Mouse (Mus musculus) testis, adult 2 months (tissue): ENCODE measurements around the gene Nr2c2.

Source experiments
- CTCF ChIP-seq: fragments of 200-500 bp; IDR thresholded peaks from 2 replicates; pipeline ENCODE4 v1.5.1; 2012; ENCODE audit warnings: low read depth, mild to moderate bottlenecking, inconsistent platforms, low read length, moderate library complexity; ENCODE audit not compliant: control insufficient read depth, insufficient read depth, insufficient replicate concordance
- POLR2A ChIP-seq: fragments of 200-500 bp; IDR thresholded peaks from 2 replicates; pipeline ENCODE4 v1.6.1; 2012; ENCODE audit warnings: low read depth, mild to moderate bottlenecking, inconsistent platforms, low read length, moderate library complexity; ENCODE audit not compliant: control insufficient read depth

- no peak for TF ChIP-seq CTCF
- TF ChIP-seq POLR2A: no peak
Observed at GRCm38 (mm10) chr6:92131456-92131855, 40.3 kb downstream of the Nr2c2 start.
